In the genomic region with DNA sequence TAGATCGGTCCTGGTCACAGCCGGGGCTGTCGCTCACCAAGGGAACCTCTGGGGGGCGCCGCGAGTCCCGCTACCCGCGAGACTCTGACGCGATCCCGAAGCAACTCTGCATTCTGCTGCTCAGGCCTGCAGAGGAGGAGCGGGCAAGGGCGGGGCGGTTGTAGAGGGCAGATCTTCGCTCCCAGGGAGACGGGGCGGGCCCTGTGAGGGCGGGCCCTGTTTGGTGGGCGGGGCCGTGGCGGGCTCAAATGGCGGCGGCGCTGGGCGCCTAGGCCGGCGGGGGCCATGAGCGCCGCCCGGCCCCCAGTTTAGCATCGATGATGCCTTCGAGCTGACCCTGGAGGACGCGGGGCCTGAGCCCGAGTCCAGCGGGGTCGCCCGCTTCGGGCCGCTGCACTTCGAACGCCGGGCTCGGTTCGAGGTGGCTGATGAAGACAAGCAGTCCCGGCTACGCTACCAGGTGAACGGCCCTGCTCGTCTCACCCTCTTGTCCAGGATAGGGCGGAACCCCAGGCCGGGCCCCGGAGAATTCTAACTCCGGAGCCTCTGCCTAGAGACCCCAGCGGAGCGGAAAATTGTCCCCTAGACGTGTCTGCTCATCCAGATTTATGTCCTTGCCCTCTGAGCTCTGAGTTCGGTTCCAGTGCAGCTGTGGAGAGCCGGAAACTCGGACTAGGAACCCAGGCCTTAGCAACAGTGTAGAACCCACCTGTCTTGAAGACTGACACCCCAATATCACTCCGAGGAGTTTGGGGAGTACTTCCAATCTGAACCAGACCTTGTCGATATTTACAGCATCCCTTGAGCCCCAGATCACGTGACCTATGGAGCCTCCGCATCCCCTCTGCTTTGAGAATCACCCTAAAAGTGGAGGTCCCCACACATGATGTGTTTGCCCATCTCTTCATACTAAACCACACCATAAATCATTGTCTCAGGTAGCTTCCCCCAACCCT, we compare ENCODE assay signal across 8 mouse cellular contexts. TPM values are rescaled to one million over a fixed set of nuclear protein-coding genes. Genes with fewer than 3 reads are reported as not detected.
DNase-seq lines count a peak whose midpoint lies in the region; ATAC-seq lines count a peak whose summit lies in the region.

Gene Aip (minus strand): TSS at position 118 of the 956 bp plus-strand sequence.

- no peaks in the 10 kb centered on the region for H3K27me3 ChIP-seq in heart, embryonic 13.5 days (replicated peaks)
- H3K27me3 ChIP-seq in liver, embryonic 12.5 days (replicated peaks): no peaks in the 10 kb centered on the region
- H3K27me3 ChIP-seq in stomach, embryonic 15.5 days (replicated peaks): no peaks in the 10 kb centered on the region

- H3K27ac ChIP-seq in heart, embryonic 13.5 days (replicated peaks): peak within 1 kb of the TSS; percentile 64
- peak within 1 kb of the TSS; percentile 88 for H3K27ac ChIP-seq in liver, embryonic 12.5 days
- H3K27ac ChIP-seq in stomach, embryonic 15.5 days: peak within 1 kb of the TSS; percentile 69; the same call in 1 of the 2 replicates

- WGBS in heart, embryonic 13.5 days: under 1% methylated on average over 64 of the region's 64 CpGs
- WGBS in liver, embryonic 12.5 days (ENCODE audit: insufficient replicate concordance): 2% methylated on average over 64 of the region's 64 CpGs
- WGBS in stomach, embryonic 15.5 days: under 1% methylated on average over 64 of the region's 64 CpGs

- no peaks in the 10 kb centered on the region for H3K9me3 ChIP-seq in heart, embryonic 13.5 days
- no peaks in the 10 kb centered on the region for H3K9me3 ChIP-seq in liver, embryonic 12.5 days (replicated peaks)
- H3K9me3 ChIP-seq in stomach, embryonic 15.5 days: no peaks in the 10 kb centered on the region

- peak within 1 kb of the TSS; percentile 75 for H3K4me3 ChIP-seq in heart, embryonic 13.5 days
- peak within 1 kb of the TSS; percentile 82 for H3K4me3 ChIP-seq in liver, embryonic 12.5 days
- H3K4me3 ChIP-seq in stomach, embryonic 15.5 days (replicated peaks): peak within 1 kb of the TSS; percentile 86

- peak; percentile 75 for ATAC-seq in erythroid progenitor cell, adult 5-6 weeks (replicated peaks; ENCODE audit: low FRiP score, poor library complexity, severe bottlenecking)
- peak; percentile 94 for ATAC-seq in heart, embryonic 13.5 days (ENCODE audit: extremely low read depth, insufficient number of reproducible peaks, low FRiP score, low TSS enrichment)
- ATAC-seq in liver, embryonic 12.5 days: peak; percentile 92
- ATAC-seq in stomach, embryonic 15.5 days (ENCODE audit: insufficient read depth, low FRiP score, low read depth): peak; percentile 94

- DNase-seq in CD4-positive helper T cell, adult 2 months (ENCODE audit: low read depth, low spot score): peak; percentile 99
- peak; percentile 93 for DNase-seq in brain, embryonic 18.5 days (ENCODE audit: low read depth, low spot score)
- DNase-seq in kidney, postnatal 10 days: peak; percentile 99
- peak; percentile 98 to 99 for DNase-seq in natural killer cell, adult 2 months (ENCODE audit: low spot score in 2 of 2)

- H3K36me3 ChIP-seq in heart, embryonic 13.5 days: peaks cover 32% of the 10 kb centered on the region
- peaks cover 30% of the 10 kb centered on the region for H3K36me3 ChIP-seq in liver, embryonic 12.5 days
- H3K36me3 ChIP-seq in stomach, embryonic 15.5 days: peaks cover 7% of the 10 kb centered on the region; the same call in 1 of the 2 replicates

- peak within 1 kb of the TSS; percentile 90 for H3K9ac ChIP-seq in heart, embryonic 13.5 days
- peak within 1 kb of the TSS; percentile 89 for H3K9ac ChIP-seq in liver, embryonic 12.5 days
- peak within 1 kb of the TSS; percentile 84 for H3K9ac ChIP-seq in stomach, embryonic 15.5 days

- H3K4me2 ChIP-seq in heart, embryonic 13.5 days: peak within 1 kb of the TSS; percentile 81
- H3K4me2 ChIP-seq in liver, embryonic 12.5 days: peak within 1 kb of the TSS; percentile 76
- H3K4me2 ChIP-seq in stomach, embryonic 15.5 days: peak within 1 kb of the TSS; percentile 75

- H3K4me1 ChIP-seq in heart, embryonic 13.5 days: peaks cover 34% of the 10 kb centered on the region
- peaks cover 80% of the 10 kb centered on the region for H3K4me1 ChIP-seq in liver, embryonic 12.5 days
- H3K4me1 ChIP-seq in stomach, embryonic 15.5 days: peaks cover 18% of the 10 kb centered on the region

RNA-seq across cellular contexts. Expression of gene Aip, which starts in this region (rescaled TPM):
- 33.5 and 72.1 TPM in 2 replicates for total RNA-seq in erythroid progenitor cell, adult 5-6 weeks (2015; ENCODE audit: low replicate concordance)
- 41.2 and 41.8 TPM in 2 replicates for total RNA-seq in erythroid progenitor cell, adult 5-6 weeks (2017; ENCODE audit: low replicate concordance)
- 84.3 and 96.3 TPM in 2 replicates for polyA plus RNA-seq in heart, embryonic 13.5 days (2015; fragmentation: Nextera tagmentation; extraction: Ambion mirVana)
- 42.0 and 43.6 TPM in 2 replicates for polyA plus RNA-seq in liver, embryonic 12.5 days (2016; fragmentation: Nextera tagmentation; extraction: Ambion mirVana)
- 79.0 and 91.0 TPM in 2 replicates for polyA plus RNA-seq in stomach, embryonic 15.5 days (2015; fragmentation: Nextera tagmentation; extraction: Ambion mirVana)

Comparison
In these comparisons a context has a peak if more than half of its experiments do, and no peak if none do; other contexts are left out.
1. Peak in every context shown above with its lines: DNase-seq, ATAC-seq, H3K4me3 ChIP-seq and H3K27ac ChIP-seq.